Mouse (Mus musculus) liver, embryonic 14 days (tissue): ENCODE measurements around the gene Olfr1385. TPM values are rescaled to one million over a fixed set of nuclear protein-coding genes. Genes with fewer than 3 reads are reported as not detected.

Experiments
- polyA plus RNA-seq: library from polyadenylated mRNA; depleted of rRNA; stranded (reverse); fragments of >200 nt; gene quantifications from 2 replicates; pipeline ENCODE4 v1.2.3, GENCODE M21; 2012; rRNA removed

Olfr1385 gene
- polyA plus RNA-seq = not detected in 2 replicates

DNA sequence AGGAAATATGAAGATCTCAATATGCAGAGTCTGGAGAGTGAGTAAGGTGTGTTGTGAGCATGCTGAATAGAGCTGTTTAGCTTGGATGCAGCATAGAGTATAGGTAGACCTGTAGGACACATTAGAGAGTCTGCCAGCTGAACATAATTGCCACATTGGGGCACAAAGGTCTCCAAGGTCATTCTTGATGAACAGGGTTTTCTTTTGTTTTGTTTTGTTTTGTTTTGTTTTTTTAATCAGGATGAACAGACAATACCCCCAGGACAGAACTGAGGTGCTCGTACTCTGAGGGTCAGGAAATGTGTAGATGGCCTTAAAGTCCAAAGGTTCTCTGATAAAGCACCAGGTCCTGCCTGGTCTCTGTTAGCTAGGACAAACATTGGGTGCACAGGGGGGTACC lies at the start of gene Olfr1385:
Olfr1385 (plus strand) TSS at position 301 of the 400 bp plus-strand sequence.

GRCm38 (mm10) chr11:49455043-49455442 lies 33.8 kb upstream of the Olfr1385 start, which contains the start of gene Olfr1387:
TSS of gene Olfr1387 (plus strand) at chr11:49455343.

DNA sequence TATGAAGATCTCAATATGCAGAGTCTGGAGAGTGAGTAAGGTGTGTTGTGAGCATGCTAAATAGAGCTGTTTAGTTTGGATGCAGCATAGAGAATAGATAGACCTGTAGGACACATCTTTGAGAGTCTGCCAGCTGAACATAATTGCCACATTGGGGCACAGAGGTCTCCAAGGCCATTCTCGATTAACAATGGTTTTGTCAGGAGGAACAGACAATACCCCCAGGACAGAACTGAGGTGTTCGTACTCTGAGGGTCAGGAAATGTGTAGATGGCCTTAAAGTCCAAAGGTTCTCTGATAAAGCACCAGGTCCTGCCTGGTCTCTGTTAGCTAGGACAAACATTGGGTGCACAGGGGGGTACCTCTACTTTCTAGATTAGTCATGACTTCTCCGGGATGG lies 24.1 kb upstream of the Olfr1385 start, which contains the start of gene Olfr1386:
Olfr1386 (plus strand) TSS at position 301 of the 400 bp plus-strand sequence.

DNA sequence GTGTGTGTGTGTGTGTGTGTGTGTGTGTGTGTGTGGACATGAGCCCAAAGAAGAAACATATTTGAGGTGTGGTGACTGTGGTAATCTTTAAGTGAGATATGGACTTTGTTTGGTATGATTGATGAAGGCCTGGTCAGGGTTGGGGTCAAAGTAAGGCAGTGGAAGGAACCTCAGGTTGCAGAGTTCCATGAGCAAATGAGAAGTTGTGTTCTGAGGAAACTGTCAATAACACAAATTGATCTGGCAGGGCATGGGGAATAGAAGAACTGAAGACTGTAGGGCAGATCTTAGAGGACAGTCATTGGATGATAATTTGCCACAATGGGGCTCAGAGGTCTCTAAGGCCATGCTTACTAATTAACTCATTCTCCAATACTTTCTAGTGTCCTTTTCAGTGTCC lies 30.5 kb downstream of the Olfr1385 start, which contains the start of gene Olfr1383:
Olfr1383 (plus strand) TSS at position 301 of the 400 bp plus-strand sequence.

DNA sequence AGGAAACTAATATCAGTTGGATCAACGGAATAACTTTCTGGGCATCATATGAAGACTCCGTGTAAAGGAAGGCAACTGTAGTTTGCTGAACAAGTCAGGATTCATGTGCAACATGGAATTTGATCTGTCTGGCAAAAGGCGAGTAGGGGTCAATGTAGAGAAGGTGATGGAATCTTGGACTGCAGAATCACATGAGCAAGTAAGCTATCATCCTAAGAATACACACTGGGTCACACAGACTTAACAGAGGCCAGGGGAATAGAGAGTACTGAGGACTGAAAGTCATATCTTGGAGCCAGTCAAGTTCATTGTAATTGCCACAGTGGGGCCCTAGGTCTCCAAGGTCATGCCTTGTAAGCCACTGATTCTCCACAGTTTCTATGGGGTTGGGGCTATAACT lies 39.1 kb downstream of the Olfr1385 start, which contains the start of gene Olfr1382:
Olfr1382 (plus strand) TSS at position 301 of the 400 bp plus-strand sequence.

GRCm38 (mm10) chr11:49543149-49543548 lies 54.3 kb downstream of the Olfr1385 start, which contains the start of gene Olfr1381:
TSS of gene Olfr1381 (plus strand) at chr11:49543449.

Other genes starting within 250 kb of the Olfr1385 start
- 22.4 and 25.0 TPM in 2 replicates for gene Mgat1, start 244.9 kb upstream of the Olfr1385 start, polyA plus RNA-seq
- 0.05 TPM in 2 replicates for gene Olfr1393, start 210.8 kb upstream of the Olfr1385 start, polyA plus RNA-seq
- gene Olfr1392, start 203.8 kb upstream of the Olfr1385 start, polyA plus RNA-seq = 0.01 TPM in 2 replicates
- not detected in 2 replicates for gene Olfr10, start 184.3 kb upstream of the Olfr1385 start, polyA plus RNA-seq
- gene Olfr1391, start 166.3 kb upstream of the Olfr1385 start, polyA plus RNA-seq = not detected in 2 replicates
- not detected in 2 replicates for gene Olfr1390, start 153.9 kb upstream of the Olfr1385 start, polyA plus RNA-seq
- gene Olfr1389, start 66.0 kb upstream of the Olfr1385 start, polyA plus RNA-seq = not detected in 2 replicates
- 0.14 TPM in 2 replicates for gene Olfr1388, start 52.4 kb upstream of the Olfr1385 start, polyA plus RNA-seq
- gene Olfr1387, start 33.7 kb upstream of the Olfr1385 start, polyA plus RNA-seq = not detected in 2 replicates
- not detected in 2 replicates for gene Olfr1386, start 24.0 kb upstream of the Olfr1385 start, polyA plus RNA-seq
- gene Olfr1384, start 17.7 kb downstream of the Olfr1385 start, polyA plus RNA-seq = not detected in 2 replicates
- gene Olfr1383, start 30.6 kb downstream of the Olfr1385 start, polyA plus RNA-seq = not detected in 2 replicates
- not detected in 2 replicates for gene Olfr1382, start 39.2 kb downstream of the Olfr1385 start, polyA plus RNA-seq
- gene Olfr1381, start 54.4 kb downstream of the Olfr1385 start, polyA plus RNA-seq = not detected in 2 replicates
- gene Olfr1380, start 67.8 kb downstream of the Olfr1385 start, polyA plus RNA-seq = not detected in 2 replicates
- 1.8 and 2.0 TPM in 2 replicates for gene Flt4, start 120.2 kb downstream of the Olfr1385 start, polyA plus RNA-seq
- 0.18 TPM in 1 of 2 replicates, not detected in the other for gene Scgb3a1, start 174.5 kb downstream of the Olfr1385 start, polyA plus RNA-seq
- gene Cnot6, start 223.7 kb downstream of the Olfr1385 start, polyA plus RNA-seq = 21.8 and 26.6 TPM in 2 replicates